Mouse (Mus musculus) spleen, adult 18-20 months (tissue): Measurements from ENCODE around the gene Kcnc1.
A peak's percentile ranks its signal among the peaks of the same experiment; 100 is the strongest.

Source experiments
- DNase-seq, 2 experiments: peaks; one replicate each; pipeline ENCODE4 v3.0.0; 2022; ENCODE audit warnings: mixed read lengths in 2 of 2

Gene Kcnc1

GRCm38 (mm10) chr7:46422764-46423412 lies 26.6 kb downstream of the Kcnc1 start:
- DNase-seq, result peak; percentile 57 to 76

DNA sequence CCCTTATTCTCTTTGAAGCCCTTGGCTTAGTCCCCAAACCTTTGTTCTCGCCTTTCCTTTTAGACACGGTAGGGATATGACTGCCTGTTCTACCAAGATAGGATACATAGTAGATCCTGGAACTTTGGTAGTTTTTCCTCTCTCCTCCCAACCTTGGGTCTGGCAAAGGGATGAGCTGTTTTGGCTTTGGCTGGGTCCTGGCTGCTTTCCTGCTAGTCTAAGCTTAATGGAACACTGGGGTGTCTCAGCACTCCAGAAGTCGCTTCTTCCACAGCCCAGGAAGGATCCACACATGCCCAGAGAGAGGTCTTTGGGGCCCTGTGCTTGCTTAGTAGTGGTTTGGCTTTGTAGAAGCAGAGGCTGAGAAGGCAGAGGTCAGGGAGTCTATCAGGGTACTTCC lies 27.7 kb downstream of the Kcnc1 start:
- no peak for DNase-seq

GRCm38 (mm10) chr7:46425012-46425411 lies 28.7 kb downstream of the Kcnc1 start:
- DNase-seq, result no peak

- no peak for DNase-seq
Observed at GRCm38 (mm10) chr7:46433874-46434273, 37.6 kb downstream of the Kcnc1 start.

DNA sequence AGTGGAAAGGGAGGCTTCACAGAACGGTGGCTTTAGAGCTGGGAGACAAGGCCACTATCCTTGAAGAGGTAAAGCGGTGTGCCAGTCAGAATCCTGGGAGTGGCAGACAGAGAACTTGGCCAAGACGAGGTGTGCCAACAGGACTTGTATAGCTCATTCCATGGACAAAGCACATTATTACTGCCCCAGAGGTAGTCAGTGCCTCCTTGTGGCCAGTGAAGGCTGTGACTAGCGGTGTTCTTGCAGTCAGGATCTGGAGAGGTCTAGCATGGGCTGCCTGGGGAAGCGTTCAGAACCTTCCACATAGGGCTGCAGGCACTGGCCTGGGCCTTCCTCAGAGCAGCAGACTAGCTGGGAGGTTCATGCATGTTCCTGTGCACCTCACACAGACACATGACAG lies 39.5 kb downstream of the Kcnc1 start:
- DNase-seq, result no peak

DNA sequence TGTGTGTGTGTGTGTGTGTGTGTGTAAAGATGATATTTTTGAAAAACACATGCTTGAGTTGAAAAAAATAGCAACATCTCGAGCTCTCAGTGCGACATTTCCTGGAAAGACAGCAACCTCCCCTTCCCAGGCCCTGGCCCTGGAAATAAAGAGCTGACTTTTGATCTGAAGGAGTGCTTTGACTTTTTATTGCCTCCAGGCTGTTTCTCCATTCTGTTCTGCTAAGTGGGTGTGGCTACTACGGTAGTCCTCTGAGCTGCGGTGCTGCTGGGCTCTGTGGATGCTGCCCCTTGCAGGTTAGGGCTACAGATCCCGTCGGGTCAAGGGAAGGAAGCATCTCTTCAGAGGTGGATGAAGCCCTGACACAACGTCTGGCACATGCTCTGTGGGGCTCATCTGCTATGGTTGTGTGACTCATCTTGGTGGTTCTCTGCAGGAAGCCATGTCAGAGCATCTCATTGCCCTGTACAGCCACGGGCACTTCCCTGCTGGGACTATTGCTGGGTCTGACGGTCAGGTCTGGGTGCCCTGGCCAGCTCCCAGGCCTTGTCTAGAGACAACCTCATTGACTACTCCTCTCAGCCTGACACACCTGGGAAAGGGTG lies 42.3 kb downstream of the Kcnc1 start:
- DNase-seq, result no peak

DNA sequence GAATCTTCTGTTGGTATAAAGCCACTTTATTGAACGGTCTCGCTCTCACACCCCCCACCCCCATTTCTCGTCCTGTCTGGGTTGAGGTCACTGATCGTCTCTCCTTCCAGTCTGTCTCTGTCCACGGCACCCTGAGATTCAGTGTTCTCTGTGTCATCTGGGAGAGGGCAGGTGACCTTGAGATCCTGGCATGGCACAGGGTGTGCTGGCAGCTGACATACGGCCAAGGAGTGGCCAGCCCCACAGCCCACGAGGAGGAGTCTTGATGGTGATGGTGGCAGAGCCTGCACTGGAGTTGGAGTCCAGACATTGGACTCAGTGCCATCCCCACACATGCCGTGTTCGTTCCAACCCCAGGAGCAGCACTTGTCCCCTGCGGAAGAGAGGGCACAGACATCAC lies 46.9 kb downstream of the Kcnc1 start:
- no peak for DNase-seq

- DNase-seq, result no peak
Observed at GRCm38 (mm10) chr7:46445896-46446295, 49.6 kb downstream of the Kcnc1 start.

DNA sequence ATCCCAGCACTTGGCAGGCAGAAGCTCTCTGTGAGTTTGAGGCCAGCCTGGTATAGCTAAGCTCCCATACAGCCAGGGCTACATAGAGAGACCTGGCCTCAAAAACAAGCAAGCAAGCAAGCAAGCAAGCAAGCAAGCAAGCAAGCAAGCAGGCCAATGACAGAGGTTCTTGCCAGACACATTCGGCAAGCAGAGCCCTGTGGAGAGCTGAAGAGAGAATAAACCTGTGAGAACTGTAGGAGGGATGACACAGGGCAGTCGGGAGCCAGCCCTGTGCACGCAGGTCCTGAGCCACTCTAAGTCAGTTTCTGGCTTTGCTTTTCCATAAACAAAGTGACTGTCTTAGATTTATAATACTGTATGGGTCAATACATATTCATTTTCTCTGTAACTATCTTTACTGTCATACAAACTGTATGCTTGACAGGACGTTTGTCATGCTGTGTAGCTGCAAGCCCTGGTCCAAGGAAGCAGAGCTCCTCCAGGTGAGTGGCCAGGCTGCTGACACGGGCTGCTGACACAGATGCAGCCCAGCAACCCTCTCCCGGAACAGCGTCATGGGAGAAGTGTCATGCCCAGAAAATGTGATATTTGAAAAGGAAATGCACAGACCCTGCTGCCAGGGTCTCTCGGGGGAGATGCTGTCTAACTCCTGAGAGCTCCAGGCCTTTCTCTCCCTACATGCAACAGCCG lies 51.3 kb downstream of the Kcnc1 start:
- DNase-seq, result no peak

DNA sequence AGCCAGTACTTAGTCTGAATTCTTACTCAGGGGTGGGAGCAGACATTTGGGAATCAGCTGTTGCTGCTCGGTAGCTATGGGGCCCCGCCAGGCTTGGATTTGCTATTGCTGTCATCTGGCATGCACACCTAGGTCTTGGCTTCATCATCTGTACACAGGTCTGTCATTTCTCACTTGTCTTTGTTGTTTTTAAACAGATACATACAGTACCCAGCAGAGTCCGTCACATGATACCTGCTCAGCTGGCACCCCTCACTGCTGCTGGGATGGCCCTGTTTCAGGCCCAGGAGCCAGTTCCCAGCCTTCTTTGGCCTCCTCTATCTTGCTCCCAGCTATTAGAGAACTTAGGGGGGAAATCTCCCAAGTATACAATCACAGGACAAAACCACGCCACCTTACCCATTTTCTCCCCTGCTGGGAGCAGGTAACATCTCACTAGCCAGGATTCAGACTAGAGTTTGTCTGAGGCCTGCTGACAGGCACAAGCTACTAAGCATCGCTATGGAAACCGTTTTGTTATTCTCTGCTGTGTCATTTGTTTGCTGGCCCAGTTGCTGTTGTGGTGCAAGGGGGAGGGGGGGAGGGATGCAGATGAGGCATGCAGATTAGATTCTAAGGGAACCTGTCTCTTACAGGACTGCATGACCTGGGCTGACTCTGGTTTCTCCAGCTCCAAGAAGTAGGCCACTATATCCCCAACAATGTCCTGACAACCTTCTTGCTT lies 52.8 kb downstream of the Kcnc1 start:
- no peak for DNase-seq

- DNase-seq, result no peak
Observed at GRCm38 (mm10) chr7:46453930-46454679, 57.8 kb downstream of the Kcnc1 start.

DNA sequence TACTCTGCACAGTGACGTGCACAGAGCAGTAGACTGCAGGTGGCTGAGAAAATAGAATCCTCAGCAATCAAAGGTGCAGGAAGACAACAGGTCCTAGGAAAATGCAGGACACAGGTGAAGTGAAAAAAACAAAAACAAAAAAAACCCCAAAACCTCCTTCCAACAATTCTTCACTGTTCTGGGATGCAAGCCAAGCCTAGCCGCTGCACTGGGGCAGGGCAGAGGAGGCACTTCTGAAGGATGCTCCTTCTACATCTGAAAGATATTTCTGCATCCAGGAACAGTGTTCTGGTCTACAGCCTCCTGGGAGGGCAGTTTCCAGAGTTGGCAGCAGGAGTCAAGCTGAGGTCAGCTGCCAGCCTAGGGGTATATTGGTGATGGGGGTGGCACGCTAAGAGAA lies 61.6 kb downstream of the Kcnc1 start:
- no peak for DNase-seq

GRCm38 (mm10) chr7:46459200-46459599 lies 62.9 kb downstream of the Kcnc1 start:
- no peak for DNase-seq

DNA sequence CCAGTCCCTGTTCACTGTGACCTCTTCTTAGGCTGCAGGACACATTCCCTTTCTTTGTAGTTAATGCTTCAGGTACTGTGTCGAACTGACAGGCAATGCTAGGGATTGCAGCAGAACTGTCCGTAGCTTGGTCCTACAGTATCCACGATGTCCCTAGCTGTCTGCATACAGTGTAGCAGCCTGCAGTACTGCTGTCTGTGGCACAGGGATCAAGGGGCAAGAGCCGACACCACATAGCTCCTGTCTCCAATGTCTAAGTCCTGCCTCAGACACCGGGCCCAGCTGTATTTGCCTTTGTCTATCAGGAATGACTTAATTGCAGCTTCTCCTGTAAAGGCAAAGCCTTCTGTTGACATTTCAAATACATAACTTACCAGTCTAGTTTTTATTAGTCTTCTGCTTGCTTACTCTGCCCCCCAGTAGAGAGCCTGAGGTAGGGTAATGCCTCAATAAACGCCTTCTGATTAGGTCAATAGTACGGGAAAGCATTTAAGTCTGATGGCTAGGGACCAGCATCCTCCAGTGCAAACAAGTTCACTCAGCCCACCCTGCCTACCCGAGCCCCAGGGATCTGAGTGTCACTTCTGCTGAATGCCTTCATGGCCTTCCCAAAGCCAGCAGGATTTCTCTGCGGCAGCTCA lies 63.4 kb downstream of the Kcnc1 start:
- DNase-seq, result no peak

DNA sequence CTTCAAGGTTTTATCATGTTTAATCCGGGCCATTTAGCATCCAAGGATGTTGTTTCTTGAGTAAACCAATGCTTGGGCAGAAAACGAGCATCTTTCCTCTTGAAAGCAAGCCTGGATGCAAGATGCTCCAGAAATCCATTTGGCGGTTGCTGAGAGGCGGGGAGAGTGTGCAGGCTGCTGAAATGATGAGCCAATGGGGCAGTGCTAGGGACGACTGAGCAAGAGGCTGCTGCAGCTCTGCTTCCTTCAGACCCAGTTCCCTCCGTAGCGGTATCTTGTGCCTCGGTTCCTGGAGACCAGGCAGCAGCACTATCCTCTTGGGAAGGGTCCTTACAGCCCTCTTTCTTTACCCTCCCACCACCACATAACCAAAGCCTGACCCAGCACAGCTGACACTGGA lies 66.0 kb downstream of the Kcnc1 start:
- no peak for DNase-seq

DNA sequence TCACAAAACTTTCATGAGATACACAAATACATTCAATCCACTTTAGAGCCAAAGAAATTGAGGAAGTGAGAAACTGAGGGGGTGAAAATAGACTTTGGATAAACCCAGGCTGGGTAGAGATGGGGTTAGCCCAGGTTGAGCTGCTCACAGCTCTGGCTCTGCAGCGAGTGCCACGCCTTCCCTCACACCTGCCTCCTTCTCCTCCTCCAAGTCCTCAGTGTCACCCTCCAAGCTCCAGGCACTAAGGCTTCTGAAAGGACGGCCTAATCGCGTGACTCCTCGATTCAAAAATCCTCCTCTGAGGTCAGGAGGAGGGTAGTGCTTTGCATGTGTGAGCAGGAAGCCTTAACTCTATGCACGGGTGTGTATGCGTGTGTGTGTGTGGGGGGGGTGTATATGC lies 66.8 kb downstream of the Kcnc1 start:
- DNase-seq, result no peak

DNA sequence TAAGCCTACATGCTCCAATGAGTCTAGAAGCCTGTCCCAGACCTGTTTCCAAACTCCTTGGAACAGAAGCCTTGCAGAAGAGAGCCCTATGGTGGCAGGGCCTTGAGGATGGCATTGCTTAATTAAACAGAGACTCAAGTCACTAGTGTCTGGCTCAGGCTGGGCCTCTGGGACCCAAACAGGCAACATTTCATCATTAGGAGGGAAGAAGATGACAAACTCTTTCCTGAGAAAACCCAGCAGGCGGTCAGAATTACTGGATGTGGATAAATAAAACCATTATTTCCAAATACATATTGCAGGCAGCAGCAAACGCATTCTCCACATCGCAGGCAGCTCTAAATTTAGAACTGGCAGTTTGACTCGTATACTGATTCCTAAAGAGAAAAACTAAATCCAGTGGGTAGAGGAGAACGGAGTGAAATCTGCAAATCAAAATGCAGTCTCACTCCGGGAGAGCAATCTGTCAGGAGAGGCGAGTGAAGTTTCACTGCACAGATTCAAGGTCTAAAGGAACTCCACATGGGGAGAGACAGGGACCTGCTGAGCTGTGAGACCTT lies 70.2 kb downstream of the Kcnc1 start:
- DNase-seq, result no peak

DNA sequence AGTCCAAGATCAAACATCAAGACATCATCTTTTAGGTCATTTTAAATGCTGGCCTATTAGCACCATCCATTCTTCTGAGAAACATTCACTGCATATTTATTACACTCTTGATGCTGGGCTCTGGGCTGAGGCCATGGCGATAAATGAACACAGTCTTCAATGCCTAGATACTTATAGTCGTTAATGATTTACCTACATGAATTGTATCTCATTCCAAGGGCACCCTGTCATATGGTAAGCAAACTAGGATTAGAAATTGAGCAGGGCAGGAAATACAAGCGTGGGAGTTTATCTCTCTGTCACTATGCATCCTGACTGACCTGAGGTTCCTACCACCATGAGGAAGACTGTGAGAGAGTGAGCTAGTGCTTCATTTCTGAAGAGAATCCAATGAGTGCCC lies 73.2 kb downstream of the Kcnc1 start:
- DNase-seq, result no peak

GRCm38 (mm10) chr7:46471054-46471737 lies 74.9 kb downstream of the Kcnc1 start:
- no peak for DNase-seq

GRCm38 (mm10) chr7:46473141-46473540 lies 76.8 kb downstream of the Kcnc1 start:
- DNase-seq, result no peak

DNA sequence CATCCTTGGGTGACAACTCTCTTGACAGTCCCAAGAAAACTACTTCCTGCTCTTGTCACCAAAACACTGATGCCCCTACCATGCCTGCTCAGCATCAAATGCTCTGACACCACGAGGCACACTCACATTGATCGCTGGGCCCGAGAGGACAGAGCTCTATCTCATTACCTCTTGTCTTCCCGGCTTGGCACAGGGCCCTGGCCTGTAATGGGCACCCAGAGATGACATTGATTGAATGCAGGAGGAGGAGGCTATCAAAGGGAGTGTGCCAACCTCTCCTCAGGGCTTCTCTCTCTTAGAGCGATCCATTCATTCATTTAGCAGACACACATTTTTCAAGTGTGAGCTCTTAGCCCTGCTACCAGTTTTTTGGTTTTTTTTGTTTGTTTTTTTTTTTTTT lies 79.2 kb downstream of the Kcnc1 start:
- no peak for DNase-seq

DNA sequence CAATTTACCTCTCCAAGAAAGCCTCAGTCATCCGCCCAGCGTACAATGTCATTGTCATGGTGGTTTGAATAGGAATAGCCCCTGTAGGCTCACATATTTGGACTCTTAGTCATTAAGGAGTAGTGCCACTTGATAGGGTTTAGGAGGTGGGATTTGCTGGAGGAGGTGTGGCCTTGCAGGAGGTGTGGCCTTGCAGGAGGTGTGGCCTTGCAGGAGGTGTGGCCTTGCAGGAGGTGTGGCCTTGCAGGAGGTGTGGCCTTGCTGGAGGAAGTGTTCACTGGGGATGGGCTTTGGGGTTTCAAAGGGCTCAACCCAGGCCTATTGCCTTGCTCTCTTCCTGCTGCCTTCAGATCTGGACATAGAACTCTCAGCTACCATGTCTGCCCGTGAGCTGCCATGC lies 81.2 kb downstream of the Kcnc1 start:
- no peak for DNase-seq
